Mouse (Mus musculus): ENCODE data around the gene Slc16a3.

DNA sequence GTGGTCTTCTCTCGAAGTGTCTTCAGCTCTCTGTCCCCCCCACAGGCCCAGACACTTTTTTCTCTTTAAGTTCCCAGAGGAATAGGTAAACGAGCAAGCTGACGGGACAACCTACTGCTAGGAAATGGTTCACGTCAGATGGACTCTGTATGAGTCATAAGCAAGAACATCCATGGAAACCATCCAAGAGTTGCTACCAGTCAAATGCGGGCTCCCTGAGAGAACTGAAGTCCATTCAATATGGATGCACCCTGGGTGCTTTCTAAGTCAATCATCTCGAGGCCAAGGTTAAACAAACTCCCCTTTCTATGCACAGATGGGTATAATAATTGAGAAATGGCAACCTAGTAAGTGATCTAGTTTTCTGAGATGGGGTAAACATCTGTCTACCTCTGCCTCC is 25.0 kb downstream of the Slc16a3 start:
- TF ChIP-seq CTCF (IDR thresholded peaks at IDR 0.05; ENCODE audit: low read depth) = no peak
- TF ChIP-seq EP300 (optimal IDR thresholded peaks at IDR 0.05) = no peak
